Mouse (Mus musculus): Measurements from ENCODE around the gene Vstm5.
"Not testable (repeated sequence)": the region's sequence is repeated elsewhere in the genome, so short reads cannot be mapped to it uniquely, and the experiment has no call there.

Gene Vstm5

DNA sequence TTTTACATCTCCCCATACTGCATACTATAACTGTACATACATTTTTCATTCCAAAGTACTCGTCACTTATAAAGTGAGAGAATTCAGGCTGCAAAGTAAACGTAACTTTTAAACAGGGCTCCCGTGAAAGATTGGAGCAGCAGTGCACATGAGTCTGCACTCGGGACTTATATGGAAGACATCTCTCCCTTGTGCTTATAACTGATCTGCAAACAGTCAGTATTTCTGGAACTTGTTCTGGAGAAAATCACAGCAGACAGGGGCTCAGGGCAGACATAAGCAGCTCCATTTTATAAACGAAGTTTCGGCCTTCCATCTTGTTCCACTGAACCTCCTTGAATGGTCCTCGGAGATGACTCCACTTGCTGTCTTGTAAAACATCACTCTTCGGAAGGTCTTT is 23.1 kb downstream of the Vstm5 start:
- DNase-seq (ENCODE audit: low spot score) = no peak

DNA sequence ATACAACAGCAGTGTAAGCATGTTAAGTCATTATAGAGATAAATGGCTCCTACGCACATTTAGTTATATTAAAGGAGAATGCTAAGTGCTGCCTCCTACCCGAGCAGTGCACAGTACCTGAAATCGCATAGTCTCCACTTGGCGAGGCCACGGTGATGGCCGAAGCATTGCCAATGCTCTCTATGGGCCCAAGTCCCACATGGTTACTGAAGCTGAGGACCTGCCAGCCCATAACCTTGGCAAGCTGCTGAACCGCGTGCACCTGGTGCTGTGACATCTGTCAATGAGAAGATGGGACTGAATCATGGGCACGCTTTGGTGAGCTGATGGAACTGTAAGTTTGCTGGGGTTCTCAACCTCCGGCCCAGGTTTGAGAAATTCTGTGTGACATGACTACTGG is 24.6 kb downstream of the Vstm5 start:
- no peak for DNase-seq (ENCODE audit: low spot score)

DNA sequence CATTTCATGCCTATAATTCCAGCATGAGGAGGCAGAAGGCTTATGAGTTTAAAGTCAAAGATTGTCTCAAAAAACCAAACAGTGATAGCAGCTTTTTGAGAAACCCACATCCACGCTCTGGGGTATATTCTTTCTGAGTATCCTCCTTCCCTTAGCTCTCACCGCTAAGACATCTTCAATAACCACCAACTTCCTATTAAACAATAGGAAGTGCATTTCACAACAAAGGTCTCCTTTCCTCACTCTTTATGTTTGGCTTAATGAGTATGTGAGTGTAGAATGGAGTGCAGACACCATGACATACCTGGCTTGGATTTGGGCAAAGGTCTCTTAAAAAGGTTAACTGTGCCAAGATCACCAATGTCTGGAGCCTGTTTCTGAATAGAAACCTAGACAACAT is 35.1 kb downstream of the Vstm5 start:
- no peak for DNase-seq (ENCODE audit: low spot score)

DNA sequence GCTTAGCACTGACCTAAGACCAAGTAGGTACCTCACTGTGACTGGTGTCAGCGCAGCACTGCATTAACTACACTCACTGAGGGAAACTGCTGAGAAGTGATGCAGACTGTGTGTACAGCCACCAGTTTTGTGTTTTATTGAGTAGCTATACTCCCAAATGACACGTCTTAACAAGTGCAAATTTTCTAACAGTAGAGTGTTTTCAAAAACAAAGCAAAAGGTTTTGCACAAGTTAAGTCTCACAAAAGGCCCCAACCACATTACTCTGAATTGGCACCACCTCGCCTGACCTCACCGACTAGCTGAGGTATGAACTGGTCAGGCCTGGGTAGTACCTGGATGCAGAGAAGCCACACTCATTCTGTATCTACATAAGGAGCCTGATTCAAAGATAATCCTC is 38.0 kb downstream of the Vstm5 start:
- DNase-seq (ENCODE audit: low spot score) = no peak

DNA sequence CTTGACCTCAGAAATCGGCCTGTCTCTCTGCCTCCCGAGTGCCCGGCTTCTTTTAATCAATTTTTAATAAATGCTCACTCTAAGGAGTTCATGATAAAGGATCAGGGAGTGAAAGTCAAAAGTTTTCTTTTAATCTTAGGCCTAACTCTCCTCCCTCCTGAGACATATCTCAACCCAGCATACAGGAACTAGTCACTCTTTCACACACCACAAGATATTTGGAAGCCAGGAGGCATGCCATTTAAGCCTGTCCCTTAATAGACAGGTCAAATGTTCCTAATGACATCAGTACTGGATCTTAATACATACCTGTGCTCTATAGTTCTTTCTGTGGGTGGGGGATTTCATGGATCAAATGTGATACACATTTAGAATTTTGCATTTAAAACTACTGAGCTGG is 39.5 kb downstream of the Vstm5 start:
- DNase-seq (ENCODE audit: low spot score) = no peak

DNA sequence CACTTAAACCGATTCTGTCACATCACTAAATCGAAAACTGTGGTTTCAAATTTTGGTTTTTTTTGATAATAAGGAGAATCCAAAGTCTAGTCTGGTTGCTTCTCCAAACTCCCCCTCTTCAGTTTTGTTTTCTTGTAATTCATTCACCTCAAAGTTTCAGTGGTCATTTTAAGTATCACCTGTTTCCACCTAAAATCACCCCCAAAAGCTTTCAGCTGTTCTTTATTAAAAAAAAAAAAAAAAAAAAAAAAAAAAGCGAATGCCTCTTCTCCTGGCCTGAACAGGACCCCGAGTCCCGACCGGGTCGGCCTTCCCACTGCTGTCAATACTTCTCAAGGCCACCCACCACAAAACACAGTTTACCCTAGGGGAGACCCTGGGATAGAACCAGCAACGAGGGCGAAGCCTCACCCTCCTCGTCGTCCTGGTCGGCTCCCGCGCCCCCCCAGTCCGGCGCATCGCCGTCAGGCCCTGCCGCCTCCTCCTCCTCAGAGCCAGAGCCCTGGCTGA is 40.3 kb downstream of the Vstm5 start:
- no peak for DNase-seq (ENCODE audit: low spot score)

DNA sequence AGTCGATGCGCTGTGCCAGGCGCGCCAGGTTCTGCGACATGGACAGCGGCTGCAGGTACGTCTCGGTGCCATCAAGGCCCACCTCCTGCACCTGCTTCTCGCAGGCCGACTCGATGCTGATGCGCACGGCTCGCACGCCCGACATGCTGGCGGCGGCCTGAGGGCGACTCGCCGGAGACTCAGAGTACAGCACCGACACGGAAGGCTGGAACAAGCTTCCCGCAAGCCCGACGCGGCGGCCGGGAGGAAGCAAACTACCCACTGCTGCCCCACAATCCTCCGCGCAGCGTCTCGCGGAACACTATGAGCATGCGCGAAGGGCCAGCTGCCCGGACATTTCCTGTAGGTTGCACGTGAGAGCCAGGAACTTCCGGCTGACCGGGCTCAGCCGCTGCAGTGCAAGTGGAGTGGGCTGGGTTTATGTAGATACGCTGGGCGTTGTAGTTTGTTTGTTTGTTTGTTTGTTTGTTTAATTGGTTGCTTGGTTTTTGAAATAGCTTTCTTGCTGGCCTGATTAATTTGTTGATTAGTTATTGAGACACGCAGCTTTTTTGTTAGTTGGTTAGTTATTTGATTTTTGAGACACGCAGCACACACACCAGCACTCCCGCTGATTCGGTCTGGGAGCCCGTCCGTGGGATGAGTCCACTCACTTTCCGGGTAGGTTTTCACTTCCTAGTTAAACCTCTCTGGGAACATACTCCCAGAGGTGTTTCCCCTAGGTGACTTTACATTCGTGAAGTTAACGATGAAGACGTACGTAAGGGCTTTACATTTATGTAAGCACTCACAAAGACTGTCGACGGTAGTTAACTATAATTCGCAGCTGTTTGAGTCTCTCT is 41.0 kb downstream of the Vstm5 start, which contains the start of gene Med17:
TSS of gene Med17 (minus strand) at position 283 of the 842 bp plus-strand sequence.
- peak; percentile 98 for DNase-seq (ENCODE audit: low spot score)

DNA sequence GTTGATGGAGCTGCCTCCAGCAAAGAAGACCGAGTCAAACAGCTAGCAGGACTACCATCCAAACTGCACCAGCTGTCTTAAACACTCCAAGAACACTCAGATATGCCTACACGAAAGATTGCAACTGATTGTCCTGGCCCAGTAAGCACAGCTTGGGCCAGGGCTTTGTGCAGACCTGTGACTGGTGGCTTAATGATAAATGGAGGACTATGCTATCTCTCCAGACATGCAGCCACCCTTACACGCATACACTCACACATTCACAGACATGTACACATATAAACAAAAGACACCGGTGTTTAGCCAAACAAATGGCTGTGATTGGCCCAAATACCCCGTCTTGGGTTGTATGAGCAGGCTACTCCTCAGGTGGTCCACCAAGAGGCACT is 41.6 kb downstream of the Vstm5 start:
- peak; percentile 3 for DNase-seq (ENCODE audit: low spot score)

DNA sequence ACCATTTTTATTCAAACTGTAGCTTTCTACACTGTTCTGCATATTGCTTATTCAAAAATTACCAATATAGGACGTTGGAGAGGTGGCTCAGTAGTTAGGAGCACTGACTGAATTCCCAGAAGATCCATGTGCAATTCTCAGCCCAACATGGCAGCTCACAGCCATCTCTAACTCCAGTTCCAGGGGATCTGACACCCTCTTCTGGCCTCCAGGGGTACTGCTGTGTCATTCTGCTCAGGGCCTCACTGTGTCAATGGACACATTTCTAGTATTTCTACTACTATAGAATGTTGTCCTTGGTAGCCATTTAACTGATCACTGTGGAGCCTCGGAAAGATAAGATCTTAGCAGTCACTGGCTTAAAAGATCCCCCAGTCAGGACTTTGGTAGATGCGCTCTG is 46.6 kb downstream of the Vstm5 start:
- DNase-seq (ENCODE audit: low spot score) = no peak

DNA sequence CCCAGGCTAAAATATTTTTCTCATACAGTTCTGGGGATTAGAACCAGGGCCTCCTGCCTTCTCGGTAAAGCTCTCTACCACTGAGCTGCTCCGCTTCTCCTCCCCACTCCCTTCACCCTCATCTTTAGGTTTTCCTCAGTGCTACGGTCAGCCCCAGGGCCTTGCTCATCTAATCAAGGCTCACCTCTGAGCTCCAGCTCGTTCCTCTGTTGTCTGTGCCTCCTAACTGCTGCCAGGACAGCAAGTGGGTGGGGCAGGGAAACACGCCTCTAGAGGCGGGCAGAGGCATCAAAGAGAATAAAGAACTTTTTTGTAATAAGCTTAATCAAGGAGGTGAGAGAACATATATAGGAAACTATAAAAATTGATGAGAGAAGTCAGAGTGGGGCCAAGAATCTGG is 49.0 kb downstream of the Vstm5 start:
- DNase-seq (ENCODE audit: low spot score) = no peak

DNA sequence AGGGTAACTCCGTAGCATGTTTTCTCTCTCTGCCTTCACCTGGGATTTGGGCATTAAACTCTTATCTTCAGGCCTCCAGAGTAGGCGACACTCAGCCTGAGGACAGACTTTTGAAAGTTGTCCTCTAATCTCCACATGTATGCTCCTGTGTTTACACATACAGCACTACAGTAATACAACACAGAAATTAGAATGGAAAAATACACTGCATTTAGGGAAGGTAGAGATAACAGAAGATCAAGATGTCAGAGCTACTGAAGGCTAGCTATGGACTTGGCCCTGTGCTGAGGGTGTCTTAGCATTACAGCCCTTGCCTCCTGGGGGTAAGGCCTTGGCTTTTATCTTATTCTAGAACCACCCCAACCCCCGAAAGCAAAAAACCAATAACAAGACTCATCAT is 49.6 kb downstream of the Vstm5 start:
- DNase-seq (ENCODE audit: low spot score) = no peak

DNA sequence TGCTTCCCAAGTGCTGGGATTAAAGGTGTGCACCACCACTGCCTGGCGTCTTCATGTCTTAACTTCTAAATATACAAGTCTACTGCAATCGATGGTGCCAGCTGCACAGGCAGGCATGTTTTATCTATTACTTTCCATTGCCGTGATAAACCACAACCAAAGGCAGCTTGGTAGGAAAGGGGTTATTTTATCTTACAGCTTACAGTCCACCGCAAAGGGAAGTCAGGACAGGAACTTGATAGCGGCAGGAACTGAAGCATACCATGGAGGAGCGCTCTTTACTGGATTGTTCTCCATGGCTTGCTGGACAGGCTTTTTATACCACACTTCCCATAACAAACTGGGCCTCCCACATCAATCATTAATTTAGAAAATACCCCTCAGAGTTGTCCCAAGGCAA is 50.4 kb downstream of the Vstm5 start:
- no peak for DNase-seq (ENCODE audit: low spot score)

DNA sequence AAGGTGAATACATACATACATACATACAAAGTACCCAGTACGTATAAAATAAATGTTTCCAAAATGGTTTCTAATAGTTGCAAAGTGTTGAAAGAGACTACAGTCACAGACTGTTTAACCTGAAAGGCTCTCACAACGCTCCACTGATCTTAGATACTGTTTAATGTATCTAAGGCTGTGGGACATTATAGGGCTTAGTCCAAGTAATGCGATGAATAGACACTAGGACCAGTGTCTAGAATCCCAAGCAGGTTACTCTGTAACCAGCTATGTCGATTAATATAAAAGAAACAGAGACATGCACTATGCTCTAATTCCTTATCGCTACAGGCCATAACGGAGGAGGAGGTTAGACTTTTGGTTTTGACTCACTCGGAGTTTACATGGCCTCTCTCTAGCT is 58.3 kb downstream of the Vstm5 start:
- no peak for DNase-seq (ENCODE audit: low spot score)

DNA sequence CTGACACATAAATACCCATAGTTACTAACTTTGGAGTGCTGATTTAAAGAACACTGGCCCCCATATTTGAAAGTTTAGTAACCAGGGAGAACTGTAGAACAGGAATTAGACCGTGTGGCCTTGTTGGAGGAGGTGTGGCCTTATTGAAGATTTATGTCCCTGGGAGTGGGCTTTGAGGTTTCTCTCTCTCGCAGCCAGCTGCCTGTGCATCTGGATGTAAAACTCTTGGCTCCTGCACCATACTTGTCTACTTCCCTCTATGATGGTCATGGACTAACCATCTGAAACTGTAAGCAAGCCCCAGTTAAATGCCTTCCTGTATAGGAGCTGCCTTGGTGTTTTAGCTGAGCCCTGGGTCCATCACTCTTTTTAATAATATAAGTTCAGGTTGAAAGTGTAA is 59.6 kb downstream of the Vstm5 start:
- DNase-seq (ENCODE audit: low spot score) = no peak

DNA sequence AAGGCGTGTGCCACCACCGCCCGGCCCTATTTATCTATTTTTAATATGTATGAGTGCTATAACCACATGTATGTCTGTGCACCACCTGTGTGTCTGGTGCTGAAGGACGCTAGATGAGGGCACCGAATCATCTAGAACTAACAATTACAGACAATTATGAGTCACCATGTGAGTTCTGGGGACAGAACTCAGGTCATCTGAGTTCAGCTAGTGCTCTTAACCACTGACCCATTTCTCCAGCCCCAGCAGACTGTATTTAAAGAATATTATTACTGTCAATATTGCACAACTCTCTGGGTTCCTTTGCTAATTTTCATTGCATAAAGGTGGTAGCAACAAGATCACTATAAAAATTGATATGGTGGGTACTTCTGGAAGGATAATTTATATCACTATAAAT is 61.2 kb downstream of the Vstm5 start:
- DNase-seq (ENCODE audit: low spot score) = no peak

DNA sequence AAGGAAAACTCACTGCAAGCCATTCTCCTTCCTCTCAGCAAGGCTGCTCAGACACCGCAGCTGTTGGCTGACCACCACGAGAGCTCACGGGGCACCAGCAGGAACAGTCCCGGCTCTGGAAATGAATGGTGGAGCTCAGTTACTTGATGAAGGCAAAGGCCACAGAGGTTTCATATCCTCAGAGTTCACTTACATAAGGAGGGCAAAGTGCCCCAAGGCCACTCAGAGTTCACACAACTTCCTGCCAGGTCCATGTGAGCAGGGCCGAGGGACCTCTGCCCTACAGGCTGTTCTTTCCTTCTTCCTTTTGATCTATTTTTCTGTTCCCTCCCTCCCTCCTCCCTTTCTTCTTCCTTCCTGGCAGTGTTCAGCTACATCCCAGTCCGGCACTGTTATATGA is 62.6 kb downstream of the Vstm5 start:
- no peak for DNase-seq (ENCODE audit: low spot score)

DNA sequence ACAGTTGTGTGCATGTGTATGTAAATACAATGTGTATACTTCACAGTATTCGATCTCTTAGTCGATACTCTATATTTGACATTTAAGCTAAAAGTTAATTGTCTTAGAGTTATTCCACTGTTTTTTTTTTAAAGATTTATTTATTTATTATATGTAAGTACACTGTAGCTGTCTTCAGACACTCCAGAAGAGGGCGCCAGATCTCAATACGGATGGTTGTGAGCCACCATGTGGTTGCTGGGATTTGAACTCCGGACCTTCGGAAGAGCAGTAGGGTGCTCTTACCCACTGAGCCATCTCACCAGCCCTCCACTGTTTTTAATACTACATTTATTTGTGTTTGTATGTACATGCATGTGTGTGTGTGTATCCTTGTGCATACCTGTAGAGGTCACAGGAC is 63.2 kb downstream of the Vstm5 start:
- DNase-seq (ENCODE audit: low spot score) = not testable (repeated sequence)

DNA sequence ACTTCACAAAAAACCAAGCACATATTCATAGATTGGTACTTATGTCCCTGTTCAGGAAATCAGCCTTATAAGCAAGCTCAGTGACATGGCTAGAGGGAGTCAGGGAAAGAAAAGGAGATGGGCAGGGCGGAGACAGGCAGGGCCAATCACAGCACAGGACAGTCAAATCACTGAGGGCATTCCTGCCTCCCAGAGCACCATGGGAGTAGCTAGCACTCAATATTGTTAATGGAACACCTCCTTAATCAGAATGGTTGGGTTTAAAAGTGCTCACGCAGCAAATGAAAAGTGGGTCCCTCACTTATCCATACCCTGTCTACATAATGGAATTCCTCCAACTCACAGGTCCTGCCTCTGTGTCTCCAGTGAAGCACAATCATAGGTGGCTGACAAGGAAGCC is 64.0 kb downstream of the Vstm5 start:
- no peak for DNase-seq (ENCODE audit: low spot score)

DNA sequence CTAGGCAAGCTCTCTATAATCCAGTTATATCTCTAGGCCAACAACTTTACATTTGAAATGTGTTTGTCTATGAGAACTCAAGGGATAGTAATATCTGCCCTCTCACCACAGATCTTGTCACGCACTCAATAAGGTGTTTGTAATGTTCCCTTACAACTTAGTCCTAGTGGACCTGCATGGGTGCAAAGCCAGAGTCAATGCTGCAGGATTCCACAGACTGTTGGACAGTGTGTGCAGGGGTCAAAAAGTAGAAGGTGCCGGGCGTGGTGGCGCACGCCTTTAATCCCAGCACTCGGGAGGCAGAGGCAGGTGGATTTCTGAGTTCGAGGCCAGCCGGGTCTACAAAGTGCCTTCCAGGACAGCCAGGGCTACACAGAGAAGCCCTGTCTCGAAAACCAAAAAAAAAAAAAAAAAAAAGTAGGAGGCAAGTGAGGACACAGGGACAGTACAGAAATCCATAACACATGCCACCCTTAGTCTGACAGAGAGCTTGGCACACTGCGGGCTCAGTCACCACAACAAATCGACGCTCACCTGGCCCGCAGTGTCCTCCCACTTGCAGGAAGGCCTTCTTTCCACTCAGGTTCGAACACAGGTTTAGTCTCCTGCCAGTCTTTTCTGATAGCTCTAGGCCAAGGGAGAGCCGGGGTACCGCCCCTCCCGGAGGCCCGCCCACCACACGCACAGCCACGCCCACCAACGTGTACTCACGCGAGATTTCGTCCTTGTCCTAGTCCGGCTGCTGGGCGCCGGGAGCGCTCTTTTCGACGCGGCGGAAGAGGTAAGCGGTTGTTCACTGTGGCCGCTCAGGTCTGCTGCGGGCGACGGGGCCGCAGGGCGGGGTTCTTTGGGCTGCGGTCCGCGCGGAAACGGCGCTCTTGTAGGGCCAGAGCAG is 66.9 kb downstream of the Vstm5 start, which contains the start of gene Taf1d:
TSS of gene Taf1d (plus strand) at position 712 of the 895 bp plus-strand sequence.
- peak; percentile 97 for DNase-seq (ENCODE audit: low spot score)

DNA sequence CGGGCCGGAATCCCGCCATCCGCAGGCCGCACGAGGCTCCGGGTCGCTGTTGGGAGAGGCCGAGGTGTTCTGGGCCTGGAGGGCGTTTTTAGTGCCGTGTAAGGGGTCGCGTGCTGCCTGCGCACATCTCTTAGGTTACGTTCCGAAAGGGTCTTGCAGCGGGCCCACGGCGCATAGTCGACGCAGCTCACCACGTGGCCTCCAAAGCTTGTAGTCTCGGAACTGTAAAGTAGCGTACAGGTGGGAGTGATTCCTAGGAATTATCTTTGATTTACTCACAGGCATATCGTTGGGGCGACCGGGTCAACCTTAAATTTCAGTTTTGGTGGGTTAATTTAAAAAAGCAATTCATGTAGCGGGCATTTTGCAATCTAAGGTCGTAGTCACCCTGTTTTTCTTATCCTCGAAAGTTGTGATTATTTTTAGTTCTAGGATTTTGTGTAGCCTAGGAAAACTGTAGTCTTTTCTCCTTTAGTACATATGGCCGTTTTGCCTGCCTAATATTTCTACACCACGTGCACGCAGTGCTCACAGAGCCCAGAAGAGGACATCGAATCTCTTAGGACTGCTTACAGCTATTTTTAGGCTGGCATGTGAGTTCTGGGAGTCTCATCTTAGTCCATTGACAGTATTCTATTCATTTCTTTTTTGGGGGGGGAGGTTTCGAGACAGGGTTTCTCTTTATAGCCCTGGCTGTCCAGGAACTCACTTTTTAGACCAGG is 67.7 kb downstream of the Vstm5 start, which contains the start of gene 4931406C07Rik:
TSS of gene 4931406C07Rik (minus strand) at position 51 of the 722 bp plus-strand sequence.
- peak; percentile 28 for DNase-seq (ENCODE audit: low spot score)

DNA sequence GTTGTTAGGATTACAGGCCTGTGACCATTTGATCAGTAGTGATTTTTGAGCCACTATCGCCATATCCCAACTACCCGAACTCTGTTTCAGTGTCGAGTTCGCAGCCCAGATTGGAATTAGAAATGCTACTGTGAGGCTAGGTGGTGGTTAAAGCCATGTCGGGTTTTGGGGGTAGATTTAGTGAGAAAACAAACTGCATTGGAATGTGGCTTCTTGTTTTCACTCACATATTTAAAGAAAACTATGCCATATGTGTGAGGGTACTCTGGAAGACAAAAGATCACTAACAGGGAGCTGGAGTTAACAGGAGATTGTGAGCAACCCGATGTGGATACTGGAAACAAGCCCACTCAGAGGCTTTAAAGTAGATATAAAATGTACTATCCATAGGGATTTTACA is 68.4 kb downstream of the Vstm5 start:
- DNase-seq (ENCODE audit: low spot score) = no peak

DNA sequence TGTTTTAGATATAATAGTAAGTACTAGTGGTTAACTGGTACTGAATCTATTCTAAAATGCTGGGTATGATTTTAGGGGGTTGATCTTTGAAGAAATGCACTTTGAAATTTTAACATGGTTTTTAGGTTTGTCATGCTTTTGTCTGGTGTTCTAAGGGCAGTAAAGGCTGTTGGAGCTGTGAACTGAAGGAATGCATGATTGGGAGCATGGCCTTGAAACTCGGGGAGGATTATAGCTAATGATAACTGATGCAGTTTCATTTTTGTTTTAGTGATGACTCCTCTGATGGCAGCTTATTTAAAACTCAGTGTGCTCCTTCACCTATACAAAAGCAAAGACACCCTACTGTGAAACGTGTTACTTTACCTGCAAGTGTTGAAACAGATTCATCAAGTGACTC is 69.4 kb downstream of the Vstm5 start:
- no peak for DNase-seq (ENCODE audit: low spot score)

Measured in retina, embryonic 14.5 days (tissue).